Mouse (Mus musculus): ENCODE measurements around the gene Ginm1. TPM values are rescaled to one million over a fixed set of nuclear protein-coding genes. Genes with fewer than 3 reads are reported as not detected.

The Ginm1 gene
- polyA plus RNA-seq (2015; fragmentation: Nextera tagmentation; extraction: Ambion mirVana) = 83.4 and 85.6 TPM in 2 replicates

DNA sequence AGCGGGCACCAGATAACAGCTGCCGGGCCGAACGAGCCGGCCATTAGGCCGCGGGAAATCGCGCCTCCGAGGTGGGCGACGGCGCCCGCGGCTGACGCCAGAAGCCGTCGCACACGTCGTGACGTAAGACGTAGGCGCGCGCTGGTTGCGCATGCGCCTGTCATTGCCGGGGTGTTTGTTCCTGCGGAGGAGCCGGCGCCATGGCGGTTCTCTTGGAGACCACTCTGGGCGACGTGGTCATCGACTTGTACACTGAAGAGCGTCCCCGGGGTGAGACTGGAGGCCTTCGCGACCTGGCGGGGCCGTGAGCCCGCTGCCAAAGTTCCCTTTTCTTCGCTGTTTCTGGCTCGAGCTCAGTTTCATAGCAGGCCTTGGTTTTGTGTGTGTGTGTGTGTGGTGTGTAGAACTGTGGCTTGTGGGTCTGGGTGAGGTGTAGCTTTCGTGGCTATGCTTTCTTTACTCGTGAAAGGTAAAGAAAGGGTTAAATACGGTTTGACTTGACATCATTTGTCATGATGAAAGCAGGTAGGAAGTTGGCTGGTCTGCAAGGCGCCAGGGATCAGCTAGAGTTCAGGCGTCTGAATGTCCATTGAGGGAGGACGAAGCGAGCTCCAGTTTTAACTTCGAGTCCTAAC is at the start of gene Ginm1, which contains the start of gene Ppil4:
Gene Ginm1, minus strand, starts transcription at position 74 of the 635 bp plus-strand sequence.
Gene Ppil4, plus strand, starts transcription at position 141 of the 635 bp plus-strand sequence.
- peak; percentile 93 for ATAC-seq (ENCODE audit: insufficient read depth, low FRiP score, low read depth)
- WGBS = under 1% methylated on average over 52 of the region's 52 CpGs

GRCm38 (mm10) chr10:7841571-7842080 is 49.0 kb upstream of the Ginm1 start:
- H3K36me3 ChIP-seq = no peaks in the 10 kb centered on the region
- H3K9me3 ChIP-seq = no peaks in the 10 kb centered on the region
- no peak; the same call in 1 of the 2 replicates for ATAC-seq (ENCODE audit: insufficient read depth, low FRiP score, low read depth)
- H3K4me1 ChIP-seq = no peaks in the 10 kb centered on the region
- H3K27me3 ChIP-seq (replicated peaks) = no peaks in the 10 kb centered on the region; the same call in 1 of the 2 replicates
- 0 out of 2 replicates have a peak overlapping the region, but pooled peaks have one; percentile 21 for H3K27ac ChIP-seq
- H3K4me3 ChIP-seq (replicated peaks) = no peak overlapping the region
- no peak overlapping the region for H3K9ac ChIP-seq
- WGBS = 57% methylated on average over 14 of the region's 14 CpGs
- H3K4me2 ChIP-seq = peak overlapping the region; percentile 17; the same call in 1 of the 2 replicates

More for the DNA sequence above, at the start of gene Ginm1, which contains the start of gene Ppil4:
- Histone ChIP-seq H3K4me3 (replicated peaks) (peak within 1 kb of the TSS; percentile 83), H3K9ac (peak within 1 kb of the TSS; percentile 75), H3K36me3 (peaks cover 24% of the 10 kb centered on the region; the same call in 1 of the 2 replicates), H3K4me1 (peaks cover 11% of the 10 kb centered on the region), H3K27ac (peak within 1 kb of the TSS; percentile 68; the same call in 1 of the 2 replicates), H3K9me3 (no peaks in the 10 kb centered on the region), H3K4me2 (peak within 1 kb of the TSS; percentile 77), H3K27me3 (replicated peaks) (no peaks in the 10 kb centered on the region)

GRCm38 (mm10) chr10:7840785-7841184 is 48.2 kb upstream of the Ginm1 start:
- no peak for ATAC-seq (ENCODE audit: insufficient read depth, low FRiP score, low read depth)
- H3K27ac ChIP-seq = no peak overlapping the region
- 67% methylated on average over 3 of the region's 3 CpGs for WGBS

DNA sequence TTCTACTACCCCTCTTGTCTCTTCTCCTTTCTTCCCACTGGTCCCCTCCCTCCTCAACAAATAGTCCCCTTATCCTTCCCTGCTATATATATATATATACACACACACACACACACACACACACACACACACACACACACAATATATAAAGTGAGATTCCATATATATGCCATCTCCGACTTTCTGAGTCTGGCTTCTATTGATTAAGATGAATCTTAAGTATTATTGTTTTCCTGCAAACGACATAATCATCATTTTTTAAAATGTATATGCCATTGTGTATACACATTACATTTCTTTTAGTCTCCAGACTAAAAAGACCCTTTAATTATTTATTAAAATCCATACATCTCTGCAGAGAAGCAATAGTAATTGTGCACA is 47.7 kb upstream of the Ginm1 start:
- H3K4me1 ChIP-seq = no peaks in the 10 kb centered on the region
- no peak overlapping the region for H3K4me2 ChIP-seq
- H3K27ac ChIP-seq = no peak overlapping the region
- WGBS = 80% methylated on average over 2 of the region's 2 CpGs
- H3K9me3 ChIP-seq = no peaks in the 10 kb centered on the region
- no peaks in the 10 kb centered on the region for H3K36me3 ChIP-seq
- no peak overlapping the region for H3K4me3 ChIP-seq (replicated peaks)
- no peak for ATAC-seq (ENCODE audit: insufficient read depth, low FRiP score, low read depth)
- no peaks in the 10 kb centered on the region; the same call in 1 of the 2 replicates for H3K27me3 ChIP-seq (replicated peaks)
- no peak overlapping the region for H3K9ac ChIP-seq

More at GRCm38 (mm10) chr10:7840785-7841184, 48.2 kb upstream of the Ginm1 start:
- no peak overlapping the region for H3K4me2 ChIP-seq
- no peaks in the 10 kb centered on the region; the same call in 1 of the 2 replicates for H3K27me3 ChIP-seq (replicated peaks)
- H3K4me1 ChIP-seq = no peaks in the 10 kb centered on the region
- H3K9me3 ChIP-seq = no peaks in the 10 kb centered on the region
- no peak overlapping the region for H3K4me3 ChIP-seq (replicated peaks)
- no peaks in the 10 kb centered on the region for H3K36me3 ChIP-seq
- no peak overlapping the region for H3K9ac ChIP-seq

GRCm38 (mm10) chr10:7839551-7840352 is 47.1 kb upstream of the Ginm1 start:
- no peaks in the 10 kb centered on the region for H3K36me3 ChIP-seq
- no peak overlapping the region for H3K4me3 ChIP-seq (replicated peaks)
- H3K27ac ChIP-seq = no peak overlapping the region
- no peaks in the 10 kb centered on the region for H3K9me3 ChIP-seq
- H3K27me3 ChIP-seq (replicated peaks) = no peaks in the 10 kb centered on the region; the same call in 1 of the 2 replicates
- H3K4me2 ChIP-seq = no peak overlapping the region
- WGBS = 76% methylated on average over 22 of the region's 22 CpGs
- H3K9ac ChIP-seq = no peak overlapping the region
- no peaks in the 10 kb centered on the region for H3K4me1 ChIP-seq
- ATAC-seq (ENCODE audit: insufficient read depth, low FRiP score, low read depth) = no peak

DNA sequence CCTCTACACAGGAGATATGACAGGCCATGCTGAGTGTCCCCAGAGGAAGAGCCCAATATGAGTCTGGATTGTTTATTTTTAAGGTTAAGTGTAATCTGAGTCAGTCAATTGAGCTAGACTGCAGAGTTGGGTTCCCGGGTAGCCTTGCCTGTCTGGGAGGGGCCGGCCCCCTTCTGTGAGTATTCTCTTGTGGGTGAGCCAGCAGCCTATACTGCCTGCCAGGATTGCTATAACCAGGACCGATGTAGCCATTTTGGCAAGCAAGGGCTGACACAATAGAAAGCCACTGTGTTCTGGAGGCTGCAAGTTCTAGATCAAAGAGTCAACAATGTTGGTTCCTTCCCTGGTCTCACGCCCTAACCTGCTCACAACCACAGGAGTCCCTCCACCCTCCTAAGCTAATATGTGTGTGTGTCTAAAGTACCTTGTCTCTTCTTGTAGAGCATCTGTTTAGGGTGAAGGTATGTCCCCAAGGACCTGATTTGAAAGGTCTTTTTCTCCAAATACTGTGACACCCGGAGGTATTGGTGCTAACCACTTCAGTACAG is 46.3 kb upstream of the Ginm1 start:
- no peaks in the 10 kb centered on the region; the same call in 1 of the 2 replicates for H3K27me3 ChIP-seq (replicated peaks)
- H3K4me1 ChIP-seq = no peaks in the 10 kb centered on the region
- H3K4me2 ChIP-seq = no peak overlapping the region
- no peaks in the 10 kb centered on the region for H3K36me3 ChIP-seq
- H3K9ac ChIP-seq = no peak overlapping the region
- 77% methylated on average over 5 of the region's 5 CpGs for WGBS
- no peak overlapping the region for H3K27ac ChIP-seq
- H3K4me3 ChIP-seq (replicated peaks) = no peak overlapping the region
- H3K9me3 ChIP-seq = no peaks in the 10 kb centered on the region
- ATAC-seq (ENCODE audit: insufficient read depth, low FRiP score, low read depth) = no peak

DNA sequence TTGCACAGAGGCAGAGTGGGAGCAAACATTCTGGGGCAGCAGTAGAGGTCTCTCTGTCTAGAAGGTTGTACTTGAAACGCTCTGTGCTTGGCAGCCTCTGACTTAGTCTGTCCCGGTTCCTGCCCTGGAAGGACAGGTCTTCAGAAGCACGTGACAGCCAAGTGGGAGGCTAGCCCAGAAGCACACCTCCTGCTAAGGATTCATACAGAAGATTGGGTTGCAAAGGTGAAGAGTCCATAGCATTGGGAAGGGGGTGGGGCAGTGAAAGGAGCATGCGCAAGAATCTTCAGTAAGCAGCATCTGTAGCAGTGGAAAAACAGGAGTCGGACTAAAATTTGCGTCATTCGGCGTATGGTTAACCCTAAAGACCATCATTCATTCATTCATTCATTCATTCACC is 45.4 kb upstream of the Ginm1 start:
- H3K27ac ChIP-seq = no peak overlapping the region
- H3K4me1 ChIP-seq = no peaks in the 10 kb centered on the region
- H3K9me3 ChIP-seq = no peaks in the 10 kb centered on the region
- no peak for ATAC-seq (ENCODE audit: insufficient read depth, low FRiP score, low read depth)
- H3K4me3 ChIP-seq (replicated peaks) = no peak overlapping the region
- 83% methylated on average over 8 of the region's 8 CpGs for WGBS
- H3K36me3 ChIP-seq = no peaks in the 10 kb centered on the region
- no peak overlapping the region for H3K4me2 ChIP-seq
- no peaks in the 10 kb centered on the region; the same call in 1 of the 2 replicates for H3K27me3 ChIP-seq (replicated peaks)
- H3K9ac ChIP-seq = no peak overlapping the region

DNA sequence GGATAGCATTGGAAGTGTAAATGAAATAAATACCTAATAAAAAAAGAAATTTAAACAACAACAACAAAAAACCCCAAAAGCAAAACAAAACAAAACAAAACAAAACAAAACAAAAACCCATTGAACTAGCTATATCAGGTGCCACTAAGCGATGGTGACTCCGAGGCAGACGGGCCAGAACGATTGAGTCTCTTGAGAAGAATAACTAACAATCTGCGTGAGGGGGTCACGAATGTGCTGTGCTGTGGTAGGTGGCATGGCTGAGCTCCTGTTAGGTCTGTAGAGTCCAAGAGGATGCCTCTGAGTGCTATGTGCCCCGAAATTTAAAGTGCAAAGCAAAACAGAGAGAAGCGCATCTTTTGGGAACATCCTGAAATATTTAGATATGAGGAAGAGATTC is 44.8 kb upstream of the Ginm1 start:
- no peaks in the 10 kb centered on the region for H3K27me3 ChIP-seq (replicated peaks)
- no peak overlapping the region for H3K4me2 ChIP-seq
- H3K9ac ChIP-seq = no peak overlapping the region
- no peak overlapping the region for H3K4me3 ChIP-seq (replicated peaks)
- no peak overlapping the region for H3K27ac ChIP-seq
- 92% methylated on average over 8 of the region's 8 CpGs for WGBS
- H3K9me3 ChIP-seq = no peaks in the 10 kb centered on the region
- H3K4me1 ChIP-seq = 0 out of 2 replicates have a peak, but pooled peaks cover 2% of the 10 kb centered on the region
- no peaks in the 10 kb centered on the region for H3K36me3 ChIP-seq
- no peak for ATAC-seq (ENCODE audit: insufficient read depth, low FRiP score, low read depth)

DNA sequence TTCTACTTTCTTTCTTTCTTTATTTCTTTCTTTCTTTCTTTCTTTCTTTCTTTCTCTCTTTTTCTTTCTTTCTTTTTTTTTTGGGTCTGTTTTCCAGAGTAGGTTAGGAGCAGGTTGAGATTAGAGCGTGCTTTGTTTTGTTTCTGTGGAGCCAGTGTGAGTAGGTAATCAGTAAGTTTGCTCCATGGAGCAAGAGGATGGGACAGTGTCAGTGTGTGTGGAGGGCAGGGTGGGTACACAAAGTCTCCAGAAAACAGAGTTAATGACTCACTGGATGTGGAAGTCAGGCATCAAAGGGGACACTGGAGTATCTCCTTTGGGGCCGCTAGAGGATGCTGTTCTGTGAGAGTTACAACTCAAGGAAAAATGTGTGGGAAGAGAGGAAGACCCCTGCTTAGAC is 44.3 kb upstream of the Ginm1 start:
- Histone ChIP-seq H3K9ac (no peak overlapping the region), H3K9me3 (no peaks in the 10 kb centered on the region), H3K36me3 (no peaks in the 10 kb centered on the region), H3K4me3 (replicated peaks) (no peak overlapping the region), H3K4me2 (no peak overlapping the region), H3K27ac (no peak overlapping the region), H3K27me3 (replicated peaks) (no peaks in the 10 kb centered on the region), H3K4me1 (0 out of 2 replicates have a peak, but pooled peaks cover 5% of the 10 kb centered on the region)
- WGBS = 58% methylated on average over 2 of the region's 2 CpGs
- no peak for ATAC-seq (ENCODE audit: insufficient read depth, low FRiP score, low read depth)

GRCm38 (mm10) chr10:7834671-7835225 is 42.1 kb upstream of the Ginm1 start:
- Histone ChIP-seq H3K27me3 (replicated peaks) (no peaks in the 10 kb centered on the region), H3K27ac (no peak overlapping the region)
- WGBS = 58% methylated on average over 10 of the region's 10 CpGs

DNA sequence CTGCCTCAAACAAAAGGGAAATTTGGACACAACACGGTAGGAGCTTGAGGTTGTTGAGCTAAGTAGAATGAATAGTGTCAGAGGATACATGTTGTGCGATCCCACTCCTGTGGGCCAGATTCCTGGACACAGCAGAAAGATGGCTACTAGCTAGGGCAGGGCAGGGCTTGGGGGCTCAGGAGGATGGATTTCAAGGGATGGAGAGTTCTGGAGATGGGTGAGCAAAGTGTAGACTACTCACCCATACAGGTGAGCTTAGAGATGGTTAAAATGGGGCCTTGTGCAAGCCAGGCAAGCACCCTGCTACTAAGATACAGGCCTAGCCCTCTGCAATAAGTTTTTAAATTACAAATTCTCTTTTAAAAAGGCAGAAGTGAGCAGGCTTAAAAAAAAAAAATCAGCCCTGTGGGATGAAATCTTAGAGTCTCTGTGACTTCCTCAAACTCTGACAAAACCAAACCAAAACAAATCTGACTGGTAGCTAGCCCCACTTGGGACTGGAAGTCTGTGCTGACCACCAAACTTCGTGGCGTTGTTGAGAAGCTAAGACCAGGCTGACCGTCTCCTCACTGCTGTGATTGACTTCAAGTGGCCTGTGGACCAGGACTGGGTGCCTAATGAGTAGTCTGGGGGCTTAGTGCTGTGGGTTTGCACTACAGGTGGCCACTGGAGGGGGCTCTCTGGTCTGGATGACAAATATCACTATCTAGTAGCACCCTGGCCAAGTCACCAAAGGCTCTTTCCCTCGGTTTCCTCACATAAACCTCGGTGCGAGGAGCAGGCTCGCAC is 40.9 kb upstream of the Ginm1 start:
- no peak overlapping the region for H3K4me3 ChIP-seq (replicated peaks)
- 78% methylated on average over 9 of the region's 9 CpGs for WGBS

More at GRCm38 (mm10) chr10:7834671-7835225, 42.1 kb upstream of the Ginm1 start:
- no peak for ATAC-seq (ENCODE audit: insufficient read depth, low FRiP score, low read depth)
- Histone ChIP-seq H3K4me1 (0 out of 2 replicates have a peak, but pooled peaks cover 5% of the 10 kb centered on the region), H3K9ac (no peak overlapping the region), H3K9me3 (no peaks in the 10 kb centered on the region), H3K4me2 (no peak overlapping the region), H3K36me3 (no peaks in the 10 kb centered on the region), H3K4me3 (replicated peaks) (no peak overlapping the region)

More for the DNA sequence above, 40.9 kb upstream of the Ginm1 start:
- H3K9ac ChIP-seq = no peak overlapping the region
- H3K9me3 ChIP-seq = no peaks in the 10 kb centered on the region
- H3K4me1 ChIP-seq = 0 out of 2 replicates have a peak, but pooled peaks cover 5% of the 10 kb centered on the region
- H3K4me2 ChIP-seq = no peak overlapping the region
- no peaks in the 10 kb centered on the region for H3K27me3 ChIP-seq (replicated peaks)
- H3K36me3 ChIP-seq = no peaks in the 10 kb centered on the region
- no peak for ATAC-seq (ENCODE audit: insufficient read depth, low FRiP score, low read depth)
- no peak overlapping the region for H3K27ac ChIP-seq

Data from stomach, embryonic 15.5 days (tissue).